Mouse (Mus musculus) bone marrow, adult 2 months (tissue): Measurements from ENCODE around the gene Slc44a2. TPM values are rescaled to one million over a fixed set of nuclear protein-coding genes. Genes with fewer than 3 reads are reported as not detected.

Source experiments
- H3K27ac ChIP-seq: fragments of 200-500 bp; 2 replicates; pipeline ENCODE4 v1.5.1; 2012; ENCODE audit warnings: low read depth, mild to moderate bottlenecking, control low read depth, inconsistent platforms, low read length; ENCODE audit not compliant: control insufficient read depth, poor library complexity, insufficient read depth
- H3K4me1 ChIP-seq: fragments of 200-500 bp; 2 replicates; pipeline ENCODE4 v1.6.1; 2011; ENCODE audit warnings: low read length; ENCODE audit not compliant: control insufficient read depth, insufficient read depth
- H3K4me3 ChIP-seq: fragments of 200-500 bp; replicated peaks from 2 replicates; pipeline ENCODE3; 2011; ENCODE audit warnings: mild to moderate bottlenecking, low read depth, low read length, control low read depth; ENCODE audit not compliant: control insufficient read depth
- CTCF ChIP-seq: fragments of 200-500 bp; IDR thresholded peaks from 2 replicates; pipeline ENCODE4 v1.5.1; 2011; ENCODE audit warnings: low read length, control low read depth; ENCODE audit not compliant: control insufficient read depth, insufficient read depth
- POLR2A ChIP-seq: fragments of 200-500 bp; IDR thresholded peaks from 2 replicates; pipeline ENCODE4 v1.6.1; 2011; ENCODE audit warnings: low read depth, mild to moderate bottlenecking, control low read depth, low read length, borderline replicate concordance; ENCODE audit not compliant: control insufficient read depth
- WGBS: fragments of 180-500 bp; shearing (Covaris S2); methylation state at CpG from one replicate; pipeline ENCODE4 v1.1.7; 2018; 5-methylcytosine and 5-hydroxymethylcytosine counted together
- polyA plus RNA-seq: library from polyadenylated mRNA; stranded (reverse); fragments of >200 nt; gene quantifications from 2 replicates; pipeline ENCODE4 v1.2.4, GENCODE M21; 2011; ENCODE audit warnings: low replicate concordance; ENCODE audit not compliant: missing spikeins, insufficient read depth, insufficient read length

Slc44a2 gene
- polyA plus RNA-seq, 1 experiment, result 106 TPM

DNA sequence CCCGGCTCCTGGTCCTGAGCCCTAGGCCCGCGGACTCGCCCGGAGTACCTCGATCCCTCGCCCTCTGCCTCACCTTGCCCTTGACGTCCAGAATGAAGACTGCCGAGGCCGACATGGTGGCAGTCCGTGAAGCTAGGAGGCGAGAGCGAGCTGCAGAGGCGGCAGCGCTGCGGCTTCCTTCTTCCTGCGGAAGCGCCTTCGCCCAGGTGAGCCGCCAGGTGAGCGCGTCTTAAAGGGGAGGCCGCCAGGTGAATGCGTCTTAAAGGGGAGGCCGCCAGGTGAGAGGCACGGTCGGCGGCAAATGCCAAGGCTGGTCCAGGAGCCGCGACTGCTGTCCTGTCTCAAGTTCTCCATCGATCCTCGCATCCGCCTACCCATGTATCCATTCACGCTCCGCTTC, 8.4 kb upstream of the Slc44a2 start, which contains the start of gene Ap1m2:
TSS of gene Ap1m2 (minus strand) at position 204 of the 400 bp plus-strand sequence.
- peaks cover 2% of the 10 kb centered on the region; the same call in 1 of the 2 replicates for H3K4me1 ChIP-seq
- WGBS, result 55% methylated on average over 35 of the region's 35 CpGs
- no peak within 1 kb of the TSS for H3K4me3 ChIP-seq

GRCm38 (mm10) chr9:21313394-21313793, 7.1 kb upstream of the Slc44a2 start:
- WGBS, result 6% methylated on average over 11 of the region's 11 CpGs
- no peak; the same call in 1 of the 2 replicates for TF ChIP-seq POLR2A
- peak; percentile 97 for TF ChIP-seq CTCF
- H3K4me3 ChIP-seq, result no peak overlapping the region
- peaks cover 4% of the 10 kb centered on the region; the same call in 1 of the 2 replicates for H3K4me1 ChIP-seq
- H3K27ac ChIP-seq, result no peak overlapping the region

More for the DNA sequence above, 8.4 kb upstream of the Slc44a2 start, which contains the start of gene Ap1m2:
- H3K27ac ChIP-seq, result no peak within 1 kb of the TSS
- TF ChIP-seq CTCF (no peak), POLR2A (no peak)

DNA sequence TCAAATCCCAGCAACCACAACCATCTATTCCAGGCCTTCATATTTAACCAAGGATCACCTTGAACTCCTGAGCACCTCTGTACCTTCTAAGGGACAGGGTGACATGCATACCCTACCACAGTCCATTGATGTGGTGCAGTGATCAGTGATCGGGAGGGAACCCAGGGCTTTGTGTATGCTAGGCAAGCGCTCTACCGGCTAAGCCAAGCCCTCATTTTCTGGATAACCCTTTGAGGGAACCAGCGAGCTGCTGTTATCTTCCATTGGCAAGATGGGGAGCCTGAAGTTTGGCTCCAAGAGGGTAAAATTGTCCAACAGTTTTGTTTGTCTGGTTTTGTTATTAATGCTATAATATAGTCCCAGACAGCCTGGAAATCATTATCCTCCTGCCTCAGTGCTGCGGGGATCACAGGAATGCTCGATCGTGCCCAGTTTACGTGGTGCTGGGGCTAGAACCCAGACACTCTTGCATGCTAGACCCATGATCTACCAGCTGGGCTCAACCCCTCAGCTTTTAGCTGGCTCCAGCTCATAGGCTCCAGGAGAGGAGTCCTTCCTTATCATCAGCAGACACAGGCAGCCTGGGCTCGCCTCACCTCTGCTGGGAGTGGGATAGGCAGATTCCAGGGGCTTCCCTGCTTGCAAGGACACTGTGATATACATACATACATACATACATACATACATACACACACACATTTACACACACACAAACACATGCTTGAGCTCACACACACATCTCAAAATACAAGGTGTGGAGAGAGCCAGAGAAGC, 5.9 kb upstream of the Slc44a2 start:
- TF ChIP-seq POLR2A, result no peak
- no peak for TF ChIP-seq CTCF
- H3K4me1 ChIP-seq, result peaks cover 5% of the 10 kb centered on the region; the same call in 1 of the 2 replicates
- 77% methylated on average over 9 of the region's 9 CpGs for WGBS
- no peak overlapping the region for H3K27ac ChIP-seq
- no peak overlapping the region for H3K4me3 ChIP-seq

- TF ChIP-seq POLR2A, result no peak
- no peak for TF ChIP-seq CTCF
- WGBS, result 66% methylated on average over 5 of the region's 5 CpGs
Observed at GRCm38 (mm10) chr9:21315421-21315820, 5.1 kb upstream of the Slc44a2 start.

DNA sequence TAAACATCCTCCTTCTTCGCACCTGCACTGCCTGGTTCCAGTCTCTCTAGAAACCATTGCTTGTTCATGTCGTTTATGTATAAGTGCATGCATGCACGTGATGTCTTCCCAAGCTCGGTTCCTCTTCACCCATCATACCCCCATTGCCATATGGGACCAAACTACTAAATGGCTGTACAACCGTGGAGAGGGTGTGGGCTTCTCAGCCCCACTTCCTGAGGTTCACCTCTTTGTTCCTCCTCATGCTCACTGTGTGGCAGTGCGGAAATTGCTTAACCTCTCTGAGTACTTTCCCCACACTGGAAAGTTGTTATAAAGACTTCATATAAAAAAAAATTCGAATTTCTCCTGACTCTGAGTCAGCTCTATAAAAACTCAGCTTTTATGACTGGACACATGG, 3.8 kb upstream of the Slc44a2 start:
- H3K4me3 ChIP-seq, result peak overlapping the region; percentile 0
- H3K4me1 ChIP-seq, result peaks cover 7% of the 10 kb centered on the region; the same call in 1 of the 2 replicates
- TF ChIP-seq CTCF, result no peak
- TF ChIP-seq POLR2A, result no peak
- 20% methylated on average over 7 of the region's 7 CpGs for WGBS
- H3K27ac ChIP-seq, result peak overlapping the region; percentile 56

More at GRCm38 (mm10) chr9:21315421-21315820, 5.1 kb upstream of the Slc44a2 start:
- Histone ChIP-seq H3K27ac (peak overlapping the region; percentile 66), H3K4me3 (no peak overlapping the region), H3K4me1 (peaks cover 7% of the 10 kb centered on the region; the same call in 1 of the 2 replicates)

DNA sequence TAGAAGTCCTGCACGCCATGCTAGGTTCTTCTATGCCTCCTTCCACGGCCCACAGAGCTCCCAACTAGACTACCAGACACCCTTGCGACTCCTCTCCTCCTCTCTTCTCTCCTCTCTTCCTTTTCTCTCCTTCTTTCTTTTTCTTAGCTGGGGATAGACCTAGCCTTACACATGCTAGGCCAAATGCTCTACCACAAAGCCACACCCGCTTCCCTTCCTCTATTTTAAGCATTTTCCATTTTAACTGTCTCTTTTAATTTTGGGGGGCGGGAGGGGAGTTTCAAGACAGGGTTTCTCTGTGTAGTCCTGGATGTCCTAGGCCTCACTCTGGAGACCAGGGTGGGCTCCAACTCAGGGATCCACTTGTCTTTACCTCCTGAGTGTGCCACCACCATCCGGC, 1.7 kb upstream of the Slc44a2 start:
- no peak for TF ChIP-seq CTCF
- TF ChIP-seq POLR2A, result no peak
- Histone ChIP-seq H3K4me3 (no peak overlapping the region), H3K4me1 (peaks cover 10% of the 10 kb centered on the region; the same call in 1 of the 2 replicates), H3K27ac (peak overlapping the region; percentile 26)
- WGBS, result 29% methylated on average over 6 of the region's 6 CpGs

DNA sequence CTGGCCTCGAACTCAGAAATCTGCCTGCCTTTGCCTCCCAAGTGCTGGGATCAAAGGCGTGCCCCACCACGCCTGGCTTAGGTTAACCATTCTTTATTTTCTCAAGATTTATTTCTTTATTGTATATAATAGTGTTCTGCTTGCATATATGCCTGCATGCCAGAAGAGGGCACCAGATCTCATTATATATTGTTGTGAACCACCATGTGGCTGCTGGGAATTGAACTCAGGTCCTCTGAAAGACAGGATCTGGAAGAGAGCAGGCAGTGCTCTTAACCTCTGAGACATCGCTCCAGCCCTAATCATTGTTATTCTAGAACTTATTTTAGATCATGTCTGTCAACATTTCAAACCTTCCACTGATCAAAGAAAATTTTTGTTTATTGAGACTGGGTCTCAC, 995 bp upstream of the Slc44a2 start:
- Histone ChIP-seq H3K4me3 (no peak overlapping the region), H3K27ac (no peak overlapping the region), H3K4me1 (peaks cover 12% of the 10 kb centered on the region; the same call in 1 of the 2 replicates)
- 89% methylated on average over 4 of the region's 4 CpGs for WGBS
- TF ChIP-seq POLR2A (no peak), CTCF (no peak)

- Histone ChIP-seq H3K4me3 (peak overlapping the region; percentile 97), H3K4me1 (peaks cover 13% of the 10 kb centered on the region; the same call in 1 of the 2 replicates), H3K27ac (peak overlapping the region; percentile 85)
- TF ChIP-seq CTCF (no peak), POLR2A (no peak)
- 19% methylated on average over 4 of the region's 4 CpGs for WGBS
Observed at GRCm38 (mm10) chr9:21320280-21320618, 249 bp upstream of the Slc44a2 start.
